15 mouse cellular contexts compared by ENCODE assay signal in genomic region chr19:15357181-15357580, GRCm38 (mm10).
"Had no signal": no experiment of that assay in that cellular context is flagged by ENCODE, and none has a peak within 500 bp of the region (broad histone marks: within the 10 kb centered on the region; RNA-seq: fewer than 3 reads in every experiment).

No protein-coding gene starts in this region.

- H3K4me2 ChIP-seq: neural tube, embryonic 12.5 days; stomach, embryonic 15.5 days had no signal

- DNase-seq: retina, postnatal 1 day; right cerebral cortex, adult 18-20 months; right cerebral cortex, postnatal 14 days; right cerebral cortex, postnatal 25 days; right cerebral cortex, postnatal 4 days; spleen, adult 18-20 months; thymus, adult 18-20 months; thymus, adult 2 months; thymus, postnatal 14 days; thymus, postnatal 25 days; thymus, postnatal 36 days; thymus, postnatal 4 days had no signal

- H3K27me3 ChIP-seq: neural tube, embryonic 12.5 days; stomach, embryonic 15.5 days had no signal

- H3K27ac ChIP-seq: neural tube, embryonic 12.5 days; stomach, embryonic 15.5 days; stomach, postnatal 0 days had no signal

- H3K9ac ChIP-seq: neural tube, embryonic 12.5 days; stomach, embryonic 15.5 days had no signal

- H3K4me1 ChIP-seq: neural tube, embryonic 12.5 days; stomach, embryonic 15.5 days had no signal

- H3K36me3 ChIP-seq: neural tube, embryonic 12.5 days; stomach, embryonic 15.5 days had no signal

- H3K4me3 ChIP-seq: neural tube, embryonic 12.5 days; stomach, embryonic 15.5 days had no signal

- H3K9me3 ChIP-seq: neural tube, embryonic 12.5 days; stomach, embryonic 15.5 days had no signal
